Mouse (Mus musculus) liver, embryonic 16.5 days (tissue): ENCODE measurements around the gene Olfr821. TPM values are rescaled to one million over a fixed set of nuclear protein-coding genes. Genes with fewer than 3 reads are reported as not detected.
"Not testable (repeated sequence)": the region's sequence is repeated elsewhere in the genome, so short reads cannot be mapped to it uniquely, and the experiment has no call there.

Experiments used
- ATAC-seq: fragments of 200-750 bp; cut with Nextera tagmentation; 2 replicates; pipeline ENCODE4 v1.8.0; 2017; ENCODE audit warnings: low read depth, mild to moderate bottlenecking, moderate number of reproducible peaks, moderate library complexity
- H3K27ac ChIP-seq: fragments of 300-500 bp; sonication (generic); 2 replicates; pipeline ENCODE4 v1.5.1; 2014; ENCODE audit warnings: mild to moderate bottlenecking, low read length
- H3K27me3 ChIP-seq: fragments of 300-500 bp; sonication (generic); 2 replicates; pipeline ENCODE4 v1.6.1; 2014; ENCODE audit warnings: low read depth, low read length, mixed read lengths; ENCODE audit not compliant: control insufficient read depth, insufficient read depth
- H3K36me3 ChIP-seq: fragments of 300-500 bp; sonication (generic); 2 replicates; pipeline ENCODE4 v1.6.1; 2014; ENCODE audit warnings: mild to moderate bottlenecking; ENCODE audit not compliant: control insufficient read depth, insufficient read depth
- H3K4me1 ChIP-seq: fragments of 300-500 bp; sonication (generic); 2 replicates; pipeline ENCODE4 v1.6.1; 2014; ENCODE audit warnings: low read depth, low read length, mixed read lengths; ENCODE audit not compliant: control insufficient read depth
- H3K4me2 ChIP-seq: fragments of 300-500 bp; sonication (generic); 2 replicates; pipeline ENCODE4 v1.6.1; 2014; ENCODE audit warnings: low read depth, low read length, mixed read lengths
- H3K4me3 ChIP-seq: fragments of 300-500 bp; sonication (generic); 2 replicates; pipeline ENCODE4 v1.5.1; 2014; ENCODE audit warnings: low read depth, mild to moderate bottlenecking, low read length
- H3K9ac ChIP-seq: fragments of 300-500 bp; sonication (generic); 2 replicates; pipeline ENCODE4 v1.6.1; 2014; ENCODE audit warnings: low read depth, low read length
- H3K9me3 ChIP-seq: fragments of 300-500 bp; sonication (generic); replicated peaks from 2 replicates; pipeline ENCODE4 v1.6.1; 2016; ENCODE audit warnings: low read length; ENCODE audit not compliant: control insufficient read depth
- WGBS: fragments of 180-500 bp; shearing (Covaris S2); extraction: QIAGEN DNeasy Blood & Tissue Kit; methylation state at CpG from one replicate; pipeline ENCODE4 v1.1.7; 2014; ENCODE audit not compliant: insufficient replicate concordance; 5-methylcytosine and 5-hydroxymethylcytosine counted together
- polyA plus RNA-seq: library from polyadenylated mRNA; unstranded; fragments of >200 nt; fragmentation: Nextera tagmentation; extraction: Ambion mirVana; gene quantifications from 2 replicates; pipeline ENCODE4 v1.2.1, GENCODE M21; 2015

The Olfr821 gene
- not detected in 2 replicates for polyA plus RNA-seq

- ATAC-seq, result no peak
- H3K4me1 ChIP-seq, result no peaks in the 10 kb centered on the region
Measured at GRCm38 (mm10) chr10:130030048-130030447, at the start of gene Olfr821. Olfr821 (plus strand) TSS chr10:130030348.

GRCm38 (mm10) chr10:129981867-129982266 is 48.3 kb upstream of the Olfr821 start:
- not testable (repeated sequence) for H3K27ac ChIP-seq, H3K27me3 ChIP-seq, H3K4me2 ChIP-seq, H3K9me3 ChIP-seq, H3K4me1 ChIP-seq, ATAC-seq, H3K36me3 ChIP-seq, H3K4me3 ChIP-seq, H3K9ac ChIP-seq
- WGBS, result no CpG with 5 or more reads among the region's 3 CpGs

More at GRCm38 (mm10) chr10:130030048-130030447, at the start of gene Olfr821:
- H3K36me3 ChIP-seq, result no peaks in the 10 kb centered on the region
- no peaks in the 10 kb centered on the region for H3K27me3 ChIP-seq
- no peak within 1 kb of the TSS for H3K4me2 ChIP-seq
- H3K9ac ChIP-seq, result no peak within 1 kb of the TSS
- H3K4me3 ChIP-seq, result no peak within 1 kb of the TSS
- no peaks in the 10 kb centered on the region for H3K9me3 ChIP-seq
- no peak within 1 kb of the TSS for H3K27ac ChIP-seq

GRCm38 (mm10) chr10:129984962-129985361 is 45.2 kb upstream of the Olfr821 start, which contains the start of gene Gm10310:
Gm10310 (minus strand) TSS chr10:129985062.
- ATAC-seq, result not testable (repeated sequence)

GRCm38 (mm10) chr10:130004104-130004503 is 26.0 kb upstream of the Olfr821 start:
- 62% methylated on average over 4 of the region's 4 CpGs for WGBS
- H3K4me3 ChIP-seq, H3K27me3 ChIP-seq: not testable (repeated sequence)

More at GRCm38 (mm10) chr10:129984962-129985361, 45.2 kb upstream of the Olfr821 start, which contains the start of gene Gm10310:
- H3K9me3 ChIP-seq, H3K27me3 ChIP-seq, H3K36me3 ChIP-seq, H3K4me2 ChIP-seq, H3K4me1 ChIP-seq, H3K9ac ChIP-seq, H3K4me3 ChIP-seq, H3K27ac ChIP-seq: not testable (repeated sequence)
- no CpG with 5 or more reads among the region's 1 CpGs for WGBS

GRCm38 (mm10) chr10:130005366-130005765 is 24.8 kb upstream of the Olfr821 start:
- H3K4me3 ChIP-seq, H3K27me3 ChIP-seq, ATAC-seq, H3K4me2 ChIP-seq, H3K4me1 ChIP-seq, H3K27ac ChIP-seq, H3K36me3 ChIP-seq, H3K9ac ChIP-seq, H3K9me3 ChIP-seq: not testable (repeated sequence)
- WGBS, result 75% methylated on average over 4 of the region's 4 CpGs

More at GRCm38 (mm10) chr10:130004104-130004503, 26.0 kb upstream of the Olfr821 start:
- not testable (repeated sequence) for H3K9me3 ChIP-seq, H3K4me2 ChIP-seq, ATAC-seq, H3K27ac ChIP-seq, H3K36me3 ChIP-seq, H3K9ac ChIP-seq, H3K4me1 ChIP-seq

- no peak for ATAC-seq
- no peaks in the 10 kb centered on the region for H3K4me1 ChIP-seq
- H3K9me3 ChIP-seq, result no peaks in the 10 kb centered on the region
- H3K27me3 ChIP-seq, result no peaks in the 10 kb centered on the region
- H3K36me3 ChIP-seq, result no peaks in the 10 kb centered on the region
- H3K9ac ChIP-seq, result no peak within 1 kb of the TSS
- H3K4me2 ChIP-seq, result no peak within 1 kb of the TSS
- H3K4me3 ChIP-seq, result no peak within 1 kb of the TSS
- no peak within 1 kb of the TSS for H3K27ac ChIP-seq
Measured at GRCm38 (mm10) chr10:130012321-130012720, 17.8 kb upstream of the Olfr821 start, which contains the start of gene Olfr820. Olfr820 (plus strand) TSS chr10:130012621.

GRCm38 (mm10) chr10:130037096-130037495 is 6.9 kb downstream of the Olfr821 start:
- 49% methylated on average over 6 of the region's 6 CpGs for WGBS
- no peak overlapping the region for H3K27ac ChIP-seq
- no peaks in the 10 kb centered on the region for H3K27me3 ChIP-seq
- no peaks in the 10 kb centered on the region for H3K36me3 ChIP-seq
- no peaks in the 10 kb centered on the region for H3K9me3 ChIP-seq
- H3K4me2 ChIP-seq, result no peak overlapping the region
- no peak overlapping the region for H3K4me3 ChIP-seq
- H3K9ac ChIP-seq, result no peak overlapping the region
- no peak for ATAC-seq
- no peaks in the 10 kb centered on the region for H3K4me1 ChIP-seq

GRCm38 (mm10) chr10:130070910-130071309 is 40.8 kb downstream of the Olfr821 start, which contains the start of gene Olfr822:
Olfr822 (plus strand) TSS chr10:130071210.
- no peak within 1 kb of the TSS for H3K4me2 ChIP-seq
- H3K27ac ChIP-seq, result no peak within 1 kb of the TSS
- no peak within 1 kb of the TSS for H3K4me3 ChIP-seq
- H3K4me1 ChIP-seq, result no peaks in the 10 kb centered on the region
- H3K36me3 ChIP-seq, result no peaks in the 10 kb centered on the region
- H3K9me3 ChIP-seq, result no peaks in the 10 kb centered on the region
- H3K9ac ChIP-seq, result no peak within 1 kb of the TSS
- no peaks in the 10 kb centered on the region for H3K27me3 ChIP-seq
- no peak for ATAC-seq
